11 mouse cellular contexts compared by ENCODE assay signal in genomic region chr13:23317305-23317889, GRCm38 (mm10). TPM values are rescaled to one million over a fixed set of nuclear protein-coding genes. Genes with fewer than 3 reads are reported as not detected.
DNase-seq lines count a peak whose midpoint lies in the region; ATAC-seq and TF ChIP-seq lines count a peak whose summit lies in the region.
"Had no signal": no experiment of that assay in that cellular context is flagged by ENCODE, and none has a peak within 500 bp of the region (broad histone marks: within the 10 kb centered on the region; RNA-seq: fewer than 3 reads in every experiment).

No protein-coding gene starts in this region.

- no peak for TF ChIP-seq CTCF in forebrain, postnatal 0 days (IDR thresholded peaks at IDR 0.05; ENCODE audit: low read depth)
- no peak for TF ChIP-seq CTCF in stomach, postnatal 0 days (IDR thresholded peaks at IDR 0.05; ENCODE audit: low read depth)
- TF ChIP-seq CTCF in hindbrain, postnatal 0 days (IDR thresholded peaks at IDR 0.05; ENCODE audit: low read depth), result no peak

- WGBS in forebrain, postnatal 0 days, result 11% methylated on average over 18 of the region's 18 CpGs
- WGBS in forebrain, embryonic 14.5 days, result 7% methylated on average over 18 of the region's 18 CpGs
- WGBS in stomach, embryonic 14.5 days, result 6% methylated on average over 18 of the region's 18 CpGs
- 10% methylated on average over 18 of the region's 18 CpGs for WGBS in stomach, postnatal 0 days
- 10% methylated on average over 18 of the region's 18 CpGs for WGBS in hindbrain, postnatal 0 days

- no peaks in the 10 kb centered on the region for H3K9me3 ChIP-seq in forebrain, postnatal 0 days (ENCODE audit: low read length)
- H3K9me3 ChIP-seq in forebrain, embryonic 14.5 days (replicated peaks; ENCODE audit: control insufficient read depth, low read length), result no peaks in the 10 kb centered on the region
- H3K9me3 ChIP-seq in stomach, embryonic 14.5 days (ENCODE audit: control insufficient read depth, low read depth, low read length), result no peaks in the 10 kb centered on the region
- no peaks in the 10 kb centered on the region for H3K9me3 ChIP-seq in stomach, postnatal 0 days (ENCODE audit: control insufficient read depth, low read length)
- H3K9me3 ChIP-seq in hindbrain, postnatal 0 days (ENCODE audit: low read length), result no peaks in the 10 kb centered on the region
- H3K9me3 ChIP-seq: neural tube, embryonic 13.5 days had no signal

- DNase-seq in forebrain, postnatal 0 days, result peak; percentile 16
- DNase-seq in forebrain, embryonic 14.5 days (ENCODE audit: low spot score), result no peak
- no peak for DNase-seq in stomach, postnatal 0 days (ENCODE audit: low spot score)
- peak; percentile 20 for DNase-seq in hindbrain, postnatal 0 days (ENCODE audit: low spot score)
- no peak for DNase-seq in spleen, postnatal 14 days (ENCODE audit: low spot score in 2 of 2)
- no peak for DNase-seq in spleen, postnatal 4 days (ENCODE audit: low spot score in 2 of 2)
- no peak for DNase-seq in ovary, adult 18-20 months (ENCODE audit: low spot score)
- DNase-seq: thymus, adult 18-20 months had no signal

- H3K27ac ChIP-seq in forebrain, postnatal 0 days (ENCODE audit: low read depth, low read length), result no peak overlapping the region
- H3K27ac ChIP-seq in forebrain, embryonic 14.5 days (ENCODE audit: low read depth, low read length), result no peak overlapping the region
- no peak overlapping the region for H3K27ac ChIP-seq in stomach, embryonic 14.5 days (ENCODE audit: low read length)
- H3K27ac ChIP-seq in stomach, postnatal 0 days (replicated peaks), result no peak overlapping the region
- no peak overlapping the region for H3K27ac ChIP-seq in hindbrain, postnatal 0 days
- H3K27ac ChIP-seq: kidney, postnatal 0 days; neural tube, embryonic 13.5 days had no signal

- TF ChIP-seq EP300 in stomach, postnatal 0 days (optimal IDR thresholded peaks at IDR 0.05), result no peak

- no peak overlapping the region for H3K4me3 ChIP-seq in forebrain, postnatal 0 days (ENCODE audit: low read depth, low read length)
- no peak overlapping the region for H3K4me3 ChIP-seq in forebrain, embryonic 14.5 days (ENCODE audit: low read depth, low read length)
- no peak overlapping the region for H3K4me3 ChIP-seq in stomach, embryonic 14.5 days (ENCODE audit: low read depth, low read length)
- H3K4me3 ChIP-seq in stomach, postnatal 0 days (ENCODE audit: low read depth, low read length), result no peak overlapping the region
- H3K4me3 ChIP-seq in hindbrain, postnatal 0 days (ENCODE audit: low read length), result no peak overlapping the region
- H3K4me3 ChIP-seq: neural tube, embryonic 13.5 days had no signal

- no peak for ATAC-seq in forebrain, postnatal 0 days
- ATAC-seq in forebrain, embryonic 14.5 days, result no peak
- ATAC-seq in stomach, embryonic 14.5 days (ENCODE audit: insufficient number of reproducible peaks, insufficient read depth, low FRiP score, low read depth), result no peak
- no peak for ATAC-seq in stomach, postnatal 0 days (ENCODE audit: low FRiP score, low TSS enrichment)
- ATAC-seq in hindbrain, postnatal 0 days, result no peak

- peaks cover 7% of the 10 kb centered on the region; the same call in 1 of the 2 replicates for H3K4me1 ChIP-seq in forebrain, postnatal 0 days (ENCODE audit: insufficient read depth)
- H3K4me1 ChIP-seq in forebrain, embryonic 14.5 days (ENCODE audit: control insufficient read depth, insufficient read depth, low read length), result peaks cover 7% of the 10 kb centered on the region
- H3K4me1 ChIP-seq in stomach, embryonic 14.5 days (ENCODE audit: control insufficient read depth, insufficient read depth, low read length), result peaks cover 8% of the 10 kb centered on the region; the same call in 1 of the 2 replicates
- H3K4me1 ChIP-seq in stomach, postnatal 0 days (replicated peaks; ENCODE audit: control insufficient read depth, insufficient read depth), result no peaks in the 10 kb centered on the region
- peaks cover 4% of the 10 kb centered on the region; the same call in 1 of the 2 replicates for H3K4me1 ChIP-seq in hindbrain, postnatal 0 days (ENCODE audit: insufficient read depth, low read length)

- H3K27me3 ChIP-seq in forebrain, postnatal 0 days (ENCODE audit: insufficient read depth, low read length), result peaks cover 31% of the 10 kb centered on the region
- H3K27me3 ChIP-seq in forebrain, embryonic 14.5 days (replicated peaks; ENCODE audit: control insufficient read depth, insufficient read depth, low read length), result peaks cover 29% of the 10 kb centered on the region; the same call in 1 of the 2 replicates
- peaks cover 9% of the 10 kb centered on the region; the same call in 1 of the 2 replicates for H3K27me3 ChIP-seq in stomach, embryonic 14.5 days (ENCODE audit: control insufficient read depth, insufficient read depth, low read length)
- H3K27me3 ChIP-seq in stomach, postnatal 0 days (ENCODE audit: control insufficient read depth, insufficient read depth, low read length), result peaks cover 6% of the 10 kb centered on the region; the same call in 1 of the 2 replicates
- H3K27me3 ChIP-seq in hindbrain, postnatal 0 days (ENCODE audit: insufficient read depth, low read length), result peaks cover 21% of the 10 kb centered on the region; the same call in 1 of the 2 replicates

- no peak overlapping the region for H3K4me2 ChIP-seq in forebrain, postnatal 0 days (ENCODE audit: low read depth)
- no peak overlapping the region for H3K4me2 ChIP-seq in forebrain, embryonic 14.5 days (ENCODE audit: low read length)
- H3K4me2 ChIP-seq in stomach, embryonic 14.5 days (replicated peaks; ENCODE audit: low read depth, low read length), result peak overlapping the region; percentile 18; the same call in 1 of the 2 replicates
- H3K4me2 ChIP-seq in stomach, postnatal 0 days (replicated peaks; ENCODE audit: low read depth), result no peak overlapping the region; the same call in 1 of the 2 replicates
- H3K4me2 ChIP-seq in hindbrain, postnatal 0 days (ENCODE audit: low read depth, low read length), result no peak overlapping the region
- H3K4me2 ChIP-seq: neural tube, embryonic 13.5 days had no signal

- H3K36me3 ChIP-seq in forebrain, postnatal 0 days (ENCODE audit: insufficient read depth), result no peaks in the 10 kb centered on the region
- no peaks in the 10 kb centered on the region for H3K36me3 ChIP-seq in forebrain, embryonic 14.5 days (ENCODE audit: control insufficient read depth, insufficient read depth, low read length)
- no peaks in the 10 kb centered on the region for H3K36me3 ChIP-seq in stomach, embryonic 14.5 days (ENCODE audit: control insufficient read depth, insufficient read depth, low read length)
- no peaks in the 10 kb centered on the region for H3K36me3 ChIP-seq in stomach, postnatal 0 days (ENCODE audit: control insufficient read depth, insufficient read depth, low read length)
- H3K36me3 ChIP-seq in hindbrain, postnatal 0 days (ENCODE audit: insufficient read depth, low read length), result no peaks in the 10 kb centered on the region
- H3K36me3 ChIP-seq: neural tube, embryonic 13.5 days had no signal

- H3K9ac ChIP-seq in forebrain, postnatal 0 days, result no peak overlapping the region
- no peak overlapping the region for H3K9ac ChIP-seq in forebrain, embryonic 14.5 days (ENCODE audit: low read length)
- no peak overlapping the region for H3K9ac ChIP-seq in stomach, embryonic 14.5 days (replicated peaks; ENCODE audit: low read depth, low read length)
- H3K9ac ChIP-seq in stomach, postnatal 0 days (ENCODE audit: low read length), result no peak overlapping the region
- H3K9ac ChIP-seq in hindbrain, postnatal 0 days (replicated peaks; ENCODE audit: low read length), result no peak overlapping the region
- H3K9ac ChIP-seq: neural tube, embryonic 13.5 days had no signal

RNA-seq across cellular contexts. Expression of gene Zfp322a, which starts 51.6 kb away (rescaled TPM):
- total RNA-seq in forebrain, postnatal 0 days (2014; rRNA removed), result 32.9 and 35.5 TPM in 2 replicates
- 23.1 and 33.6 TPM in 2 replicates for polyA plus RNA-seq in forebrain, postnatal 0 days (2015; fragmentation: Nextera tagmentation; extraction: Ambion mirVana)
- 49.6 and 59.5 TPM in 2 replicates for polyA plus RNA-seq in forebrain, embryonic 14.5 days (2014; fragmentation: Nextera tagmentation; extraction: Ambion mirVana)
- 44.3 and 49.8 TPM in 2 replicates for polyA plus RNA-seq in stomach, embryonic 14.5 days (2014; fragmentation: Nextera tagmentation; extraction: Ambion mirVana)
- 18.1 and 18.9 TPM in 2 replicates for polyA plus RNA-seq in stomach, postnatal 0 days (2015; fragmentation: Nextera tagmentation; extraction: Ambion mirVana)
- total RNA-seq in hindbrain, postnatal 0 days (2014; rRNA removed), result 11.9 and 15.7 TPM in 2 replicates
- polyA plus RNA-seq in hindbrain, postnatal 0 days (2015; fragmentation: Nextera tagmentation; extraction: Ambion mirVana), result 29.3 and 30.0 TPM in 2 replicates

Comparison
In these comparisons a context has a peak if more than half of its experiments do, and no peak if none do; other contexts are left out.
1. DNase-seq: peak in forebrain, postnatal 0 days (single experiment) and hindbrain, postnatal 0 days (single experiment); none in forebrain, embryonic 14.5 days (single experiment), stomach, postnatal 0 days (single experiment), spleen, postnatal 14 days (0 of 2), spleen, postnatal 4 days (0 of 2) and ovary, adult 18-20 months (single experiment).